Mouse (Mus musculus): ENCODE results near the gene Glis2. TPM values are rescaled to one million over a fixed set of nuclear protein-coding genes. Genes with fewer than 3 reads are reported as not detected.
A peak's percentile ranks its signal among the peaks of the same experiment; 100 is the strongest.

Glis2 gene
- polyA plus RNA-seq, 1 experiment from 2014 or later, result 12.1 TPM

GRCm38 (mm10) chr16:4639831-4640237 lies 45.3 kb downstream of the Glis2 start, which contains the start of the genes Vasn and Dnaja3:
Vasn (plus strand) TSS chr16:4639941.
Dnaja3 (plus strand) TSS chr16:4639989.
- ATAC-seq, result peak; percentile 88
- no peak within 1 kb of the TSS for H3K27ac ChIP-seq (ENCODE audit: low read length)
- under 1% methylated on average over 22 of the region's 22 CpGs for WGBS

DNA sequence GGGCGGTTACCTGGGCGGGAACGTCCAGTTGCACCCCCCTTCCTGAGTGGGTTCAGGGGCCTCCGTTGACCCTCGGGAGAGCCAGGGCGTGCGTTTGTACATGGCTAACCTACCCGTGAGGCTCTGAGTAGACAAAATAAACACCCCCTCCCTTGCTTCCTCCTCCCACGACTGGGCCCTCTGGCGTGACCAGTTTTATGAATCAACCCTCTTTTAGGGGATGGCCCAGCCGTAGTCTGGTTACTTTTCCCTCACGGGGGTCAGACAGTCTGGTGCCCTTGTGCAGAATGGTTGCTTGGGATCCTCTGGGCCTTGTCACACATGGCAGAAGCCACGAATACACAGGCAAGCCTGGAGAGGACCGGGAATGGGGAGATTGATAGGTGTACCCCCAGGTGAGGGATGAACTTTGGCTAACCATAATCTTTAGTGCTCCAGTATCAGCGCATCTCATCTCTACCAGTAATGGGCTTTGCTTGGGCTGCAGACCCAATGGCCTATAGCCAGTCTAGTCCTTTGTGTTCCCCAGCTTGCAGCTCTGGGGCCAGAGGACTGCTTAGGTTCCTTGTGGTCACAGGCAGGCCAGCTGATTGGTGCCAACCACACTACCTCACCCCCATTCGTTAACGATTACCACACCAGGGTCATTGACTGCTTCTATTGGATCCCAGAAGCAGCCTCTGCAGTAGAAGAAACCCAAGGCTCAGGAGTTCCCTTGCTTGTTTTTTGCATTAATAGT lies 45.9 kb downstream of the Glis2 start:
- H3K36me3 ChIP-seq (ENCODE audit: control insufficient read depth, insufficient read depth), result 0 out of 2 replicates have a peak, but pooled peaks cover 2% of the 10 kb centered on the region
- H3K4me2 ChIP-seq (ENCODE audit: low read length), result peak overlapping the region; percentile 64
- 10% methylated on average over 17 of the region's 17 CpGs for WGBS
- peaks cover 36% of the 10 kb centered on the region for H3K4me1 ChIP-seq (replicated peaks; ENCODE audit: control insufficient read depth, insufficient read depth, low read length)
- H3K27ac ChIP-seq (ENCODE audit: low read length), result no peak overlapping the region
- no peaks in the 10 kb centered on the region for H3K9me3 ChIP-seq (ENCODE audit: control insufficient read depth, low read length)
- H3K9ac ChIP-seq (replicated peaks; ENCODE audit: low read depth, low read length), result peak overlapping the region; percentile 46
- H3K4me3 ChIP-seq (replicated peaks; ENCODE audit: low read length), result peak overlapping the region; percentile 47
- H3K27me3 ChIP-seq (replicated peaks; ENCODE audit: control insufficient read depth, insufficient read depth, low read length), result no peaks in the 10 kb centered on the region
- ATAC-seq, result 0 out of 2 replicates have a peak, but pooled peaks have one; percentile 1

More at GRCm38 (mm10) chr16:4639831-4640237, 45.3 kb downstream of the Glis2 start, which contains the start of the genes Vasn and Dnaja3:
- Histone ChIP-seq H3K9me3 (ENCODE audit: control insufficient read depth, low read length) (no peaks in the 10 kb centered on the region), H3K4me3 (replicated peaks; ENCODE audit: low read length) (peak within 1 kb of the TSS; percentile 47), H3K4me1 (replicated peaks; ENCODE audit: control insufficient read depth, insufficient read depth, low read length) (peaks cover 36% of the 10 kb centered on the region), H3K4me2 (ENCODE audit: low read length) (peak within 1 kb of the TSS; percentile 64), H3K27me3 (replicated peaks; ENCODE audit: control insufficient read depth, insufficient read depth, low read length) (no peaks in the 10 kb centered on the region), H3K9ac (replicated peaks; ENCODE audit: low read depth, low read length) (peak within 1 kb of the TSS; percentile 46), H3K36me3 (ENCODE audit: control insufficient read depth, insufficient read depth) (0 out of 2 replicates have a peak, but pooled peaks cover 2% of the 10 kb centered on the region)

- Histone ChIP-seq H3K4me3 (replicated peaks; ENCODE audit: low read length) (no peak overlapping the region), H3K36me3 (ENCODE audit: control insufficient read depth, insufficient read depth) (0 out of 2 replicates have a peak, but pooled peaks cover 2% of the 10 kb centered on the region), H3K9me3 (ENCODE audit: control insufficient read depth, low read length) (no peaks in the 10 kb centered on the region), H3K27me3 (replicated peaks; ENCODE audit: control insufficient read depth, insufficient read depth, low read length) (no peaks in the 10 kb centered on the region), H3K4me2 (ENCODE audit: low read length) (0 out of 2 replicates have a peak overlapping the region, but pooled peaks have one; percentile 20), H3K4me1 (replicated peaks; ENCODE audit: control insufficient read depth, insufficient read depth, low read length) (peaks cover 36% of the 10 kb centered on the region), H3K27ac (ENCODE audit: low read length) (no peak overlapping the region), H3K9ac (replicated peaks; ENCODE audit: low read depth, low read length) (no peak overlapping the region)
- no peak for ATAC-seq
- WGBS, result 55% methylated on average over 3 of the region's 3 CpGs
Observed at GRCm38 (mm10) chr16:4641119-4641838, 46.8 kb downstream of the Glis2 start.

DNA sequence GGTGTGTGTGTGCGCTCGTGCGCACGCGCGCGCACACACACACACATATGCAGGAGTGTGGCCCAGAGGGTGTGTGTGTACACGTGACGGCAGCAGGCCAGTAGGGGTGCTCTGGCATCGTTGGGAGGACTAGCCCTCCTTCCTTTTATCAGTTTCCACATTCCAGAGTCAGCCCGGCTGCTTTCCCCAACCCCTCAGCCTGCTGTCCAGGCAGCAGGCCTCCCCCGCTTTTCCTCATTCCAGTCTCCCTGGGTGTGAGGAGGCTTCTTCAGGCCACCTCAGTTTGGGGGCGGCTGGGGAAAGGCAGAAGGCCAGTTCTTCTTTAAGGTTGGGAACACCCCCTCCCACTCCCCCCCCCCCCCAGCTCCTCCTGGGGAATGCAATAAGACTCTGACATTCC lies 47.7 kb downstream of the Glis2 start:
- Histone ChIP-seq H3K36me3 (ENCODE audit: control insufficient read depth, insufficient read depth) (0 out of 2 replicates have a peak, but pooled peaks cover 2% of the 10 kb centered on the region), H3K9me3 (ENCODE audit: control insufficient read depth, low read length) (no peaks in the 10 kb centered on the region), H3K4me2 (ENCODE audit: low read length) (no peak overlapping the region), H3K4me1 (replicated peaks; ENCODE audit: control insufficient read depth, insufficient read depth, low read length) (peaks cover 36% of the 10 kb centered on the region), H3K9ac (replicated peaks; ENCODE audit: low read depth, low read length) (no peak overlapping the region), H3K27ac (ENCODE audit: low read length) (no peak overlapping the region), H3K4me3 (replicated peaks; ENCODE audit: low read length) (no peak overlapping the region), H3K27me3 (replicated peaks; ENCODE audit: control insufficient read depth, insufficient read depth, low read length) (no peaks in the 10 kb centered on the region)
- 30% methylated on average over 13 of the region's 13 CpGs for WGBS
- no peak for ATAC-seq

- H3K9me3 ChIP-seq (ENCODE audit: control insufficient read depth, low read length), result no peaks in the 10 kb centered on the region
- no peaks in the 10 kb centered on the region for H3K27me3 ChIP-seq (replicated peaks; ENCODE audit: control insufficient read depth, insufficient read depth, low read length)
- peaks cover 36% of the 10 kb centered on the region for H3K4me1 ChIP-seq (replicated peaks; ENCODE audit: control insufficient read depth, insufficient read depth, low read length)
- H3K36me3 ChIP-seq (ENCODE audit: control insufficient read depth, insufficient read depth), result 0 out of 2 replicates have a peak, but pooled peaks cover 2% of the 10 kb centered on the region
- H3K27ac ChIP-seq (ENCODE audit: low read length), result no peak overlapping the region
- 72% methylated on average over 6 of the region's 6 CpGs for WGBS
- H3K9ac ChIP-seq (replicated peaks; ENCODE audit: low read depth, low read length), result no peak overlapping the region
- no peak overlapping the region for H3K4me3 ChIP-seq (replicated peaks; ENCODE audit: low read length)
- no peak for ATAC-seq
- no peak overlapping the region for H3K4me2 ChIP-seq (ENCODE audit: low read length)
Observed at GRCm38 (mm10) chr16:4642937-4643336, 48.4 kb downstream of the Glis2 start.

DNA sequence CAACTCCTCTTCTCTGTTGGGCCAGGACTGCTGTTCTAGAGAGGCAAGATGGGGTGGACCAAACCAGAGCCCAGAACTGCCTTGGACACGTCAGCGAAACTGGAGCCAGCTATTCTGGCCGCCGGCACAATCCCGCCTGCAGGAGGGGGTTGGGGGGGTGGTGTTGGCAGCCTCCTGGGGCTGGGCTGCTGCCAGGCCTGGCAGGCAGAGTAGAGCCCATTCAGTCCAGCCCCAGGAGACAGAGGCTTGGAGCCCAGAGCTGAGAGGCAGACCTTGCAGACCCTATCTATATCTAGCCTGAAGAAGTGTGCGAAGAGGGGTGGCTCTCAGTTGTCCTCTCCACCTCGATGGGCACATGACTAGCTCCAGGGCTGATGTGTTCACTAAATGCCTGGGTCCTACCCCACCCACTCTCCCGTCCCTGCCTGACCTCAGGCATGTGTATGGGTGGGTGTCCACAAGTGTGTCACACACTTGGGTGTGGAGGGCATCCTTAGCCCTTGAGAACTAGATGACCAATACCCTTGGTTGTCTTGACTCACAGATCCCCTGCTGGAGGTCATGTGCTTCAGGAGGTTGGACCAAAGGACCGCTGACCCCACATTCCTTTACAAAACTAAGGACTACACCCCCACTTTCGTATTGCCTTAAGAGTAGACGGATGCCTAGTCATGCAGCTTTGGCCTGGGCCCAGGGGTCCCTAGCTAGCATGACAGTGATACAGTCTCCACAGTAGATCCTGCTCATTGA lies 49.3 kb downstream of the Glis2 start:
- H3K27ac ChIP-seq (ENCODE audit: low read length), result no peak overlapping the region
- H3K9ac ChIP-seq (replicated peaks; ENCODE audit: low read depth, low read length), result no peak overlapping the region
- no peaks in the 10 kb centered on the region for H3K9me3 ChIP-seq (ENCODE audit: control insufficient read depth, low read length)
- H3K36me3 ChIP-seq (ENCODE audit: control insufficient read depth, insufficient read depth), result no peaks in the 10 kb centered on the region
- H3K4me1 ChIP-seq (replicated peaks; ENCODE audit: control insufficient read depth, insufficient read depth, low read length), result peaks cover 36% of the 10 kb centered on the region
- no peak overlapping the region for H3K4me2 ChIP-seq (ENCODE audit: low read length)
- H3K27me3 ChIP-seq (replicated peaks; ENCODE audit: control insufficient read depth, insufficient read depth, low read length), result no peaks in the 10 kb centered on the region
- 49% methylated on average over 11 of the region's 11 CpGs for WGBS
- no peak overlapping the region for H3K4me3 ChIP-seq (replicated peaks; ENCODE audit: low read length)
- peak; percentile 79 for ATAC-seq

GRCm38 (mm10) chr16:4645867-4646266 lies 51.4 kb downstream of the Glis2 start:
- Histone ChIP-seq H3K27me3 (replicated peaks; ENCODE audit: control insufficient read depth, insufficient read depth, low read length) (no peaks in the 10 kb centered on the region), H3K27ac (ENCODE audit: low read length) (no peak overlapping the region), H3K9ac (replicated peaks; ENCODE audit: low read depth, low read length) (no peak overlapping the region), H3K4me1 (replicated peaks; ENCODE audit: control insufficient read depth, insufficient read depth, low read length) (peaks cover 29% of the 10 kb centered on the region), H3K4me2 (ENCODE audit: low read length) (no peak overlapping the region), H3K36me3 (ENCODE audit: control insufficient read depth, insufficient read depth) (no peaks in the 10 kb centered on the region), H3K9me3 (ENCODE audit: control insufficient read depth, low read length) (no peaks in the 10 kb centered on the region), H3K4me3 (replicated peaks; ENCODE audit: low read length) (no peak overlapping the region)
- WGBS, result 76% methylated on average over 4 of the region's 4 CpGs
- ATAC-seq, result no peak

DNA sequence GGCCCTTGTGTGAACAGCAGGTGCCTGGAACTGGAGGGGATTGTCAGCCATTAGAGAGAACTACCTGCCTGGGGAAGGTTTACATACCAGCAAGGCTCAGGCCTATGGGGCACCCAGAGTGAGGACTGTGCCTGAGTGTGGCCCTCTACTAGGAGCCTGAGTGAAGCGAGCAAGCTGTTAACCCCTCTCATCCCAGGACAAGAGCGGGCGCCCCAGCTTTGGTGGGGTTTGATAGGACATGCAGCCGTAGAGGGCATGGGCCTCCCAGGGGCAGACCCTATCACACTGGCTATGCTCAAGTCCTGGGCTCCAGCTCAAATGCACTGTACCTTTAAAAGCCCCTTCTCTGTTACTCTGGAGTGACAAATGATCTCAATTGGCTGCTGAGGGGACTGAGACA lies 52.3 kb downstream of the Glis2 start:
- Histone ChIP-seq H3K4me1 (replicated peaks; ENCODE audit: control insufficient read depth, insufficient read depth, low read length) (peaks cover 28% of the 10 kb centered on the region), H3K4me2 (ENCODE audit: low read length) (no peak overlapping the region), H3K9me3 (ENCODE audit: control insufficient read depth, low read length) (no peaks in the 10 kb centered on the region), H3K27ac (ENCODE audit: low read length) (no peak overlapping the region), H3K36me3 (ENCODE audit: control insufficient read depth, insufficient read depth) (no peaks in the 10 kb centered on the region; the same call in 1 of the 2 replicates), H3K9ac (replicated peaks; ENCODE audit: low read depth, low read length) (no peak overlapping the region), H3K27me3 (replicated peaks; ENCODE audit: control insufficient read depth, insufficient read depth, low read length) (no peaks in the 10 kb centered on the region), H3K4me3 (replicated peaks; ENCODE audit: low read length) (no peak overlapping the region)
- ATAC-seq, result no peak
- 73% methylated on average over 4 of the region's 4 CpGs for WGBS
